Mouse (Mus musculus): ENCODE measurements at regions not wholly inside any gene's neighbourhood (a gene's known extent, or its start where the extent isn't known, plus 50 kb on each side); places are given as distances from the start of the nearest gene placed in this dataset.

- in situ Hi-C loops (cut with MboI, MseI): no loop called here
These were observed 202.6 kb upstream of the Tle3 start for GRCm38 (mm10) chr9:61169506-61170090.

- in situ Hi-C loops (cut with MboI, MseI): no loop called here
These were observed 201.2 kb upstream of the Tle3 start for GRCm38 (mm10) chr9:61170921-61171320.

DNA sequence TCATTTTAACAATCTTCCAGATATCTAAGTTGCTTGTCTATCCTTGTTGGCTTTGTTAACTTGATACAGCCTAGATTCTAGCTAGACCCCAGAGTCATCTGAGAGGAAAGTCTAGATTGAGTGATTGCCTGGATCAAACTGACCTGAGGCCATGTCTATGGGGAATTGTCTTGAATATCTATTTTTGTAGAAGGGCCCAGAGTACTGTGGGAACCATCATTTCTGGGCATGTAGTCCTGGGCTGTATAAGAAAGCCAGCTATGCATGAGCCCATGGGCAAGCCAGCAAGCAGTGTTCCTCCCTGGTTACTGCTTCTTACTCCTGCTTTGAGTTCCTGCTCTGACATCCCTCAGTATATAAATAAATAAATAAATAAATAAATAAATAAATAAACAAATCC lies 199.7 kb upstream of the Tle3 start:
- in situ Hi-C loops (cut with MboI, MseI): no loop called here

DNA sequence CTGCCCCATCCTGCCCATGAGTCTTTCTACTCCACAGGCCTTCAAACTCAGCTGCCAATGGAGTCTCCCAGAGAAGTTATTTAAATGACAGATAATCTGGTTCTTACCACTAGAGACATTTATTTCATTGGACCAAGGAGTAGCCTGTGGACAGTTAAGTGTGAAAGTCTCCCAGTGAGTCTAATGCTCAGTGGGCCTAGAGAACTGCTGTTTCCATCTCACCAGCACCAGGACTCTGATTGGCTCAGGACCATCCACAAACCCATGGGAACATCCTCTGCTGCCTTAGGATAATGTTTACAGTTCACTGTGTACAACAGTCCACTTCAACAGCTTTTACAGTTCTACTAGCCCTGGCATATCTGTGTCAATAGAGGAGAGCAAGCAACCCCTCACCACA lies 198.6 kb upstream of the Tle3 start:
- in situ Hi-C loops (cut with MboI, MseI): no loop called here

GRCm38 (mm10) chr9:61175381-61175780 lies 196.8 kb upstream of the Tle3 start:
- in situ Hi-C loops (cut with MboI, MseI): no loop called here

- in situ Hi-C loops (cut with MboI, MseI): no loop called here
These were observed 195.3 kb upstream of the Tle3 start for GRCm38 (mm10) chr9:61176856-61177255.

- in situ Hi-C loops (cut with MboI, MseI): no loop called here
These were observed 185.4 kb upstream of the Tle3 start for GRCm38 (mm10) chr9:61186541-61187420.

DNA sequence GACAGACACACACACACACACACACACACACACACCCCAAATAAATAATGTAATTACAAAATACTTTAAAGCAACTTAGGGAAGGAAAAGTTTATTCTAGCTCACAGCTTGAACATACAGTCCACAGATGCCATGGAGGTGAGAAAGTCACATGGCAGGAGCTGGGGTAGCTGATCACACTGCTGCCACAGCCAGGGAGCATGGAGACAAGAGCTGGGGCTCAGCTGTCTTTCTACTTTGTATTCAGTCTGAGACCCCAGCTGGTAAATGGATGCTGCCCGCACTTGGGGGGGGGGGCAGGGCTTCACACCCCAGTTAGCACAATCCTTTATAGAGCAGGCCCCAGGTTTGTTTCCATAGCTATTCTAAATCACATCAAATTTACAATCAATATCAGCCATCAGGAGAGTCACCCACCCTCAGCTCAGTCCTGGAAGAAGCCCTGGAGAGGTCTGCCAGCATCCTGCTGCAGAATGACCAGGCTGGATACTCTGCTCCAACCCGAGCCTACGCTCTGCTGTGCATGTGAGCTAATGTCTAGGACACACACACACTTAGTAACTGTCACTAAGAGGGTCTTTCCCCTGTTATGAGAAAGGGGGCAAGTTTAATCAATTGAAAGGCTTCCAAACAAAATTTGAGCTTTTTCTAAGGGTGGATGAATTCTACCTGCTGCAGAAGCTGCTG lies 184.3 kb upstream of the Tle3 start:
- in situ Hi-C loops (cut with MboI, MseI): no loop called here

- in situ Hi-C loops (cut with MboI, MseI): no loop called here
These were observed 182.9 kb upstream of the Tle3 start for GRCm38 (mm10) chr9:61189295-61189694.

DNA sequence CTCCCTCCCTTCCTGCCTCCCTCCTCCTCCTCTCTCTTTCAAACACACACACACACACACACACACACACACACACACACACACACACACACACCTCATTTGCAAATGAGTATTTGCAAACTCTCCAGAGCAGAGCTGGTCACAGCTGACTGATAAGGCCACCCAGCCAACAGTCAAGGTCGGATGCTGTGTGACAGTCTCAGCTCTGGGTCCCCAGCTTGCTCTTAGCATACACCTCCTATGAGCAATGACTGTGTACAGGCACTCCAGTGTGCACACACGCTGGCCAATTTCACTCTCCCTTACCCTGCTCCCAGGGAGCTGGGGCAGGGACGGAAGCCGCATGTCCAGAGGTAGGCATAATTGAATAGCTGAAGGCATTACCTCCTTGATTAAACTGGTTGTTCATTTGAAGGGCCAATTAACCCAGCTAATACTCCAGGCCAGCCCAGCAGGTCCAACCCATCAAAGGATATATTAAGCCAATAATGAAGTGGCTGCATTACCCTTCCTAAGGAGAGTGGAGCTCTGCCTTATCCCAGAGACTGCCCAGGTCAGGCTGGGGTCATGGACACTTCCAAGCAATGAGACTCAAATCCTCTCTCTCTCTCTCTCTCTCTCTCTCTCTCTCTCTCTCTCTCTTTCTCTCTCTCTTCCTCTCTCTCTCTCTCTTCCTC lies 173.0 kb upstream of the Tle3 start:
- in situ Hi-C loops (cut with MboI, MseI): no loop called here

DNA sequence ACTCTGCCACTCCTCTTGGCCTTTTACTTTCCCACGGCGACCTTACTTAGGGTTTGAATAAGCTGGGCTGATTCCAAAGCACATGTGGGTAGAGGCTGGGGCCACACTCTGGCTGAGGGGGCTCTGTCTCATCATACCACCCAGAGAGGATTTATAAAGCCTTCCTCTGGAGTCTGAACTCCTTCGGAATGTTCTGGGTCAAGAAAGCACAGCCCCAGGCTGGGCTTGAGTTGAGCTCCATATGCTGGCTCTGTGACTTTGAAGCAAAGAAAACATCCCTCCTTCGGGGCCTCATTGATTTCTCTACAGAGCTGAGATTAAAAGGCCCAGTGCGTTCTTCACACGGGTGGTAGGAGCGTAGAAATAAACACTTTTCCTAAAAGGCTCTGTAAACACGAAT lies 172.3 kb upstream of the Tle3 start:
- in situ Hi-C loops (cut with MboI, MseI): no loop called here

GRCm38 (mm10) chr9:61200295-61200955 lies 171.7 kb upstream of the Tle3 start:
- in situ Hi-C loops (cut with MboI, MseI): no loop called here

GRCm38 (mm10) chr9:61205049-61205448 lies 167.1 kb upstream of the Tle3 start:
- in situ Hi-C loops (cut with MboI, MseI): no loop called here

DNA sequence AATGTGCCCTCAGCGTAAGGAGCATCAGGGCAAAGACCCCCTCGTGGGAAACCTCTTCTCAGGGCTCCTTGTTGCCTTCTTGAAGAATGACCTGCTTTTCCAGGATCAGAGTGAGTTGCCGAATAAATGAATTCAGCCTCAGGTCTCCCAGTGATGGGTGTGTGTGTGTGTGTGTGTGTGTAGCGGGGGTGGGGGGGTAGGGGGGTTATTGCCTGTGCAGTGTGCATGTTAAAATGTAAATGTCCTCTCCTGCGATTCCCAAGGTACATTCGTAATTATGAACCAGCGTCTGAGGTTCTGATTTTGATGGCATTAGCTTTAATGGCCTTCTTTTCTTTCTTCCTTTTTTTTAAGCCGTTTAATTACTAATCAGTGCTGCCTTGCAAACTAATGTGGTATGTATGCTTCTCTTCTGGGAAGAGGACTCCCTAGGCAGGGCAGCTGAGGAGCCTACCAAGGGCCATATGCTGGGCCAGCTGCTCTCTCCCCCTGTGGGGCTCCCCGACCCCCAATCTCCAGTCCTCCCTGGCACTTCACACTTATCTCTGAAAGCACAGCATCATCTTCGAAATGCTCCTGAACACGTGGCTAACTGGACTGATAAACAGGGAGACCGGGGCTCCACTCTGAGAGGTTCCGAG lies 165.3 kb upstream of the Tle3 start:
- in situ Hi-C loops (cut with MboI, MseI): no loop called here

DNA sequence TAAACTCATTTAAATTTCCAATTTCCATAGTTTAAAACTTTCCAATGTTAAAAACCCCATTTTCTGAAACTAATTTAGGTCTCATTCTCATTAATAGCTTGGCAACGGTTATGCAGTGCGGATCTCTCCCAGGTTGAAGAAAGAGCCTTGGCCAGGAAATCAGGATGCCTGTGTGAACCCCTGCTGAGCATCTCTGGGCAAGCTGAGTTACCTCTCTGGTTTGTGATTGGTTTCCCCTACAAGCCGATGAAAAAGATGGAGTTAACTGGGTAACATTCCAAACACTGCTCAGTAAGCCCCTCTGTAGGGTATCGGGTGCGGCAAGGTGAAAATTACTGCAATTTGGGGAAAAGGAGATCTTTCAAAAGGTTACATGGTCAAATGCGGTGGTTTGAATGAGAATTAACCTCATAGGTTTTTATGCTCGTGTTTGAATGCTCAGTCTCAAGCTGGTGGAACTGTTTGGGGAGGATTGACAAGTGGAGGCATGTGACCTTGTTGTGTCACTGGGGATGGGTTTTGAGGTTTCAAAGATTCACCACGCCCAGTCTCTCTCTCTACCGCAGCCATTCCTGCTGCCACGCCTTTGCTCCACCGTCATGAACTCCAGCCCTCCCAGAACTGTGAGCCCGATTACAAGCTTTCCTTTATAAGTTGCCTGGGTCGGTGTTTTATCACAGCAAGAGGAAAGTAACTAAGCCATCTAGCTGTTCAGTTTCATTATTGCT lies 164.6 kb upstream of the Tle3 start:
- in situ Hi-C loops (cut with MboI, MseI): no loop called here

- in situ Hi-C loops (cut with MboI, MseI): loop anchor here (5.0 kb wide), 1 partner anchor 76 kb away; no protein-coding TSS in a partner anchor
These were observed 160.5 kb upstream of the Tle3 start for GRCm38 (mm10) chr9:61211627-61212026.

GRCm38 (mm10) chr9:61214943-61215342 lies 157.2 kb upstream of the Tle3 start:
- in situ Hi-C loops (cut with MboI, MseI): loop anchor here (5.0 kb wide), 1 partner anchor 72 kb away; no protein-coding TSS in a partner anchor

- in situ Hi-C loops (cut with MboI, MseI): no loop called here
These were observed 156.0 kb upstream of the Tle3 start for GRCm38 (mm10) chr9:61216012-61216770.

- in situ Hi-C loops (cut with MboI, MseI): no loop called here
These were observed 152.1 kb upstream of the Tle3 start for GRCm38 (mm10) chr9:61220017-61220416.
